Mouse (Mus musculus): Measurements from ENCODE around the gene 2210016L21Rik. TPM values are rescaled to one million over a fixed set of nuclear protein-coding genes. Genes with fewer than 3 reads are reported as not detected.
"Not testable (repeated sequence)": the region's sequence is repeated elsewhere in the genome, so short reads cannot be mapped to it uniquely, and the experiment has no call there.

2210016L21Rik gene
- total and polyA plus RNA-seq, 3 experiments: 16.2 to 46.1 TPM; not detected in 1

GRCm38 (mm10) chr5:114935838-114936237 lies 6.1 kb upstream of the 2210016L21Rik start:
- no peaks in the 10 kb centered on the region for H3K27me3 ChIP-seq (ENCODE audit: control insufficient read depth in 1 of 2, insufficient read depth in 2 of 2, low read length in 2 of 2)
- no peaks in the 10 kb centered on the region for H3K4me1 ChIP-seq (ENCODE audit: control insufficient read depth in 1 of 2, insufficient read depth in 2 of 2, low read length in 2 of 2)
- H3K9me3 ChIP-seq (replicated peaks; ENCODE audit: insufficient read depth, low read length): no peaks in the 10 kb centered on the region
- H3K36me3 ChIP-seq (ENCODE audit: control insufficient read depth in 1 of 2, insufficient read depth in 2 of 2, low read length in 2 of 2): no peaks in the 10 kb centered on the region
- no peak overlapping the region for H3K27ac ChIP-seq (ENCODE audit: control insufficient read depth, low read depth, low read length)
- TF ChIP-seq MAZ (IDR thresholded peaks at IDR 0.05; ENCODE audit: low read depth, low read length) (no peak), EP300 (IDR thresholded peaks at IDR 0.05; ENCODE audit: low read depth in 1 of 2, low read length in 2 of 2) (no peak), MXI1 (IDR thresholded peaks at IDR 0.05; ENCODE audit: low read depth, low read length) (no peak), SMC3 (IDR thresholded peaks at IDR 0.05; ENCODE audit: low read depth, low read length) (no peak), BHLHE40 (IDR thresholded peaks at IDR 0.05; ENCODE audit: borderline replicate concordance, low read depth, low read length) (no peak), GATA1 (IDR thresholded peaks at IDR 0.05; ENCODE audit: low read depth, low read length) (no peak), GABPA (IDR thresholded peaks at IDR 0.05; ENCODE audit: low read depth, low read length) (no peak), USF2 (IDR thresholded peaks at IDR 0.05; ENCODE audit: borderline replicate concordance in 1 of 2, insufficient read depth in 1 of 2, low read depth in 1 of 2, low read length in 2 of 2) (no peak)
- H3K4me3 ChIP-seq (ENCODE audit: control insufficient read depth in 1 of 2, insufficient read depth in 1 of 2, low read depth in 2 of 2, low read length in 2 of 2): no peak overlapping the region
- no peak for DNase-seq (ENCODE audit: low read depth, low spot score)
- H3K79me2 ChIP-seq (ENCODE audit: control insufficient read depth, insufficient read depth, low read length, poor library complexity): no peaks in the 10 kb centered on the region
- no peak overlapping the region for H3K9ac ChIP-seq (ENCODE audit: control insufficient read depth, low read depth, low read length, poor library complexity, severe bottlenecking)

GRCm38 (mm10) chr5:114941138-114941537 lies 820 bp upstream of the 2210016L21Rik start:
- DNase-seq (ENCODE audit: low read depth, low spot score): peak; percentile 46
- TF ChIP-seq HCFC1 (IDR thresholded peaks at IDR 0.05; ENCODE audit: low read depth, low read length): peak; percentile 34; the same call in 1 of the 2 replicates
- TF ChIP-seq ZNF384 (IDR thresholded peaks at IDR 0.05; ENCODE audit: low read depth, low read length): peak; percentile 76
- peak; percentile 38 to 54 (median 39) for TF ChIP-seq CTCF (IDR thresholded peaks at IDR 0.05 in 2 of 3, conservative IDR thresholded peaks at IDR 0.05 in 1 of 3; ENCODE audit: control insufficient read depth in 1 of 3, insufficient read depth in 1 of 3, low read depth in 2 of 3, low read length in 3 of 3, poor library complexity in 1 of 3, severe bottlenecking in 1 of 3)
- peak; percentile 73; the same call in 1 of the 2 replicates for TF ChIP-seq MYC (IDR thresholded peaks at IDR 0.05; ENCODE audit: low read depth, low read length)
- TF ChIP-seq ZC3H11A (IDR thresholded peaks at IDR 0.05; ENCODE audit: low read depth, low read length): peak; percentile 41; the same call in 1 of the 2 replicates
- peak; percentile 38 for TF ChIP-seq SMC3 (IDR thresholded peaks at IDR 0.05; ENCODE audit: low read depth, low read length)
- peak; percentile 40 for TF ChIP-seq RAD21 (IDR thresholded peaks at IDR 0.05; ENCODE audit: low read depth, low read length)
- TF ChIP-seq SIN3A (IDR thresholded peaks at IDR 0.05; ENCODE audit: low read length): peak; percentile 43
- H3K9me3 ChIP-seq (replicated peaks; ENCODE audit: insufficient read depth, low read length); H3K36me3 ChIP-seq (ENCODE audit: control insufficient read depth in 1 of 2, insufficient read depth in 2 of 2, low read length in 2 of 2); H3K4me1 ChIP-seq (ENCODE audit: control insufficient read depth in 1 of 2, insufficient read depth in 2 of 2, low read length in 2 of 2); H3K79me2 ChIP-seq (ENCODE audit: control insufficient read depth, insufficient read depth, low read length, poor library complexity); H3K27ac ChIP-seq (ENCODE audit: control insufficient read depth, low read depth, low read length); H3K27me3 ChIP-seq (ENCODE audit: control insufficient read depth in 1 of 2, insufficient read depth in 2 of 2, low read length in 2 of 2): not testable (repeated sequence)
- peak overlapping the region; percentile 72 for H3K9ac ChIP-seq (ENCODE audit: control insufficient read depth, low read depth, low read length, poor library complexity, severe bottlenecking)
- H3K4me3 ChIP-seq (ENCODE audit: control insufficient read depth in 1 of 2, insufficient read depth in 1 of 2, low read depth in 2 of 2, low read length in 2 of 2): peak overlapping the region; percentile 80 to 99; a peak in 3 of 4 replicates

All from MEL (cell line).